In genomic region chr5:43609760-43610159, GRCm38 (mm10) we compare ENCODE assay signal across 13 mouse cellular contexts. TPM values are rescaled to one million over a fixed set of nuclear protein-coding genes. Genes with fewer than 3 reads are reported as not detected.
DNase-seq lines count a peak whose midpoint lies in the region; ATAC-seq and TF ChIP-seq lines count a peak whose summit lies in the region.
"Had no signal": no experiment of that assay in that cellular context is flagged by ENCODE, and none has a peak within 500 bp of the region (broad histone marks: within the 10 kb centered on the region; RNA-seq: fewer than 3 reads in every experiment).

No protein-coding gene starts in this region.

- no peak overlapping the region for H3K4me2 ChIP-seq in kidney, embryonic 16.5 days (replicated peaks; ENCODE audit: low read depth, low read length)
- no peak overlapping the region for H3K4me2 ChIP-seq in midbrain, embryonic 14.5 days (ENCODE audit: low read length)
- no peak overlapping the region for H3K4me2 ChIP-seq in midbrain, embryonic 11.5 days
- H3K4me2 ChIP-seq: forebrain, embryonic 12.5 days; liver, embryonic 11.5 days; lung, embryonic 15.5 days; neural tube, embryonic 12.5 days had no signal

- no peak overlapping the region for H3K9ac ChIP-seq in kidney, embryonic 16.5 days (replicated peaks; ENCODE audit: low read length)
- H3K9ac ChIP-seq in midbrain, embryonic 14.5 days (replicated peaks; ENCODE audit: low read length) = no peak overlapping the region
- H3K9ac ChIP-seq in midbrain, embryonic 11.5 days (ENCODE audit: low read length) = no peak overlapping the region
- H3K9ac ChIP-seq: forebrain, embryonic 12.5 days; lung, embryonic 15.5 days; neural tube, embryonic 12.5 days had no signal

- H3K9me3 ChIP-seq in kidney, embryonic 16.5 days (ENCODE audit: low read length) = no peaks in the 10 kb centered on the region
- H3K9me3 ChIP-seq in midbrain, embryonic 14.5 days (ENCODE audit: control insufficient read depth, low read length) = no peaks in the 10 kb centered on the region
- no peaks in the 10 kb centered on the region for H3K9me3 ChIP-seq in midbrain, embryonic 11.5 days (ENCODE audit: control insufficient read depth, low read length)
- H3K9me3 ChIP-seq: forebrain, embryonic 12.5 days; lung, embryonic 15.5 days; neural tube, embryonic 12.5 days had no signal

- H3K4me3 ChIP-seq in kidney, adult 2 months (ENCODE audit: insufficient read depth, low read depth, low read length) = no peak overlapping the region
- H3K4me3 ChIP-seq in kidney, embryonic 16.5 days (ENCODE audit: low read length) = no peak overlapping the region
- H3K4me3 ChIP-seq in midbrain, embryonic 14.5 days (replicated peaks; ENCODE audit: low read depth, low read length) = no peak overlapping the region
- H3K4me3 ChIP-seq in midbrain, embryonic 11.5 days (ENCODE audit: low read depth, low read length) = no peak overlapping the region
- H3K4me3 ChIP-seq: forebrain, embryonic 12.5 days; lung, embryonic 15.5 days; neural tube, embryonic 12.5 days had no signal

- peak; percentile 2 for DNase-seq in cerebellum, adult 9-10 months
- DNase-seq in cerebellum, adult 11-12 months = no peak
- DNase-seq in kidney, adult 2 months = peak; percentile 26
- DNase-seq in midbrain, embryonic 14.5 days = peak; percentile 31
- no peak for DNase-seq in midbrain, embryonic 11.5 days (ENCODE audit: low spot score, missing footprints)
- peak; percentile 67 for DNase-seq in brain, embryonic 14.5 days (ENCODE audit: low read depth)

- no peaks in the 10 kb centered on the region for H3K4me1 ChIP-seq in kidney, adult 2 months (ENCODE audit: control insufficient read depth, insufficient read depth, low read length)
- H3K4me1 ChIP-seq in kidney, embryonic 16.5 days (ENCODE audit: insufficient read depth, low read length) = no peaks in the 10 kb centered on the region
- no peaks in the 10 kb centered on the region for H3K4me1 ChIP-seq in midbrain, embryonic 14.5 days (ENCODE audit: control insufficient read depth, insufficient read depth, low read length)
- no peaks in the 10 kb centered on the region for H3K4me1 ChIP-seq in midbrain, embryonic 11.5 days (ENCODE audit: control insufficient read depth, insufficient read depth, low read length)
- H3K4me1 ChIP-seq: forebrain, embryonic 12.5 days; lung, embryonic 15.5 days; neural tube, embryonic 12.5 days had no signal

- TF ChIP-seq CTCF in kidney, adult 2 months (conservative IDR thresholded peaks at IDR 0.05; ENCODE audit: insufficient read depth, insufficient read length, low read depth, low read length) = no peak
- no peak for TF ChIP-seq CTCF in brain, embryonic 14.5 days (IDR thresholded peaks at IDR 0.05; ENCODE audit: borderline replicate concordance, extremely low read depth, insufficient read depth, insufficient read length)

- H3K36me3 ChIP-seq in kidney, adult 2 months (ENCODE audit: control insufficient read depth, insufficient read depth, low read length) = no peaks in the 10 kb centered on the region
- no peaks in the 10 kb centered on the region for H3K36me3 ChIP-seq in kidney, embryonic 16.5 days (ENCODE audit: insufficient read depth, low read length)
- H3K36me3 ChIP-seq in midbrain, embryonic 14.5 days (ENCODE audit: control insufficient read depth, insufficient read depth, low read length) = no peaks in the 10 kb centered on the region
- no peaks in the 10 kb centered on the region for H3K36me3 ChIP-seq in midbrain, embryonic 11.5 days (ENCODE audit: control insufficient read depth, insufficient read depth, low read length)
- H3K36me3 ChIP-seq: forebrain, embryonic 12.5 days; lung, embryonic 15.5 days; neural tube, embryonic 12.5 days had no signal

- no peak for TF ChIP-seq POLR2A in kidney, adult 2 months (IDR thresholded peaks at IDR 0.05; ENCODE audit: low read depth, low read length)
- TF ChIP-seq POLR2A in brain, embryonic 14.5 days (IDR thresholded peaks at IDR 0.05; ENCODE audit: borderline replicate concordance, extremely low read depth, insufficient read depth, insufficient read length, poor library complexity, severe bottlenecking) = no peak

- H3K27me3 ChIP-seq in kidney, adult 2 months (replicated peaks; ENCODE audit: control insufficient read depth, insufficient read depth, low read length) = no peaks in the 10 kb centered on the region
- H3K27me3 ChIP-seq in kidney, embryonic 16.5 days (ENCODE audit: insufficient read depth, low read length) = no peaks in the 10 kb centered on the region
- no peaks in the 10 kb centered on the region for H3K27me3 ChIP-seq in midbrain, embryonic 14.5 days (ENCODE audit: control insufficient read depth, insufficient read depth, low read length)
- no peaks in the 10 kb centered on the region for H3K27me3 ChIP-seq in midbrain, embryonic 11.5 days (ENCODE audit: control insufficient read depth, insufficient read depth, low read length)
- H3K27me3 ChIP-seq: forebrain, embryonic 12.5 days; lung, embryonic 15.5 days; neural tube, embryonic 12.5 days; Patski had no signal

- no peak overlapping the region for H3K27ac ChIP-seq in kidney, adult 2 months (ENCODE audit: insufficient read depth, low read depth, low read length)
- no peak overlapping the region for H3K27ac ChIP-seq in kidney, embryonic 16.5 days (ENCODE audit: low read length)
- no peak overlapping the region for H3K27ac ChIP-seq in midbrain, embryonic 14.5 days (replicated peaks; ENCODE audit: low read depth, low read length)
- H3K27ac ChIP-seq in midbrain, embryonic 11.5 days (ENCODE audit: low read depth, low read length) = no peak overlapping the region
- H3K27ac ChIP-seq: forebrain, embryonic 12.5 days; lung, embryonic 15.5 days; neural tube, embryonic 12.5 days had no signal

- WGBS in kidney, adult 2 months = 74% methylated on average over 1 of the region's 1 CpGs
- 68% methylated on average over 1 of the region's 1 CpGs for WGBS in kidney, embryonic 16.5 days
- 73% methylated on average over 1 of the region's 1 CpGs for WGBS in midbrain, embryonic 14.5 days
- 93% methylated on average over 1 of the region's 1 CpGs for WGBS in midbrain, embryonic 11.5 days

- ATAC-seq in kidney, embryonic 16.5 days (ENCODE audit: low FRiP score, low TSS enrichment) = no peak
- no peak for ATAC-seq in midbrain, embryonic 14.5 days (ENCODE audit: low FRiP score, low TSS enrichment)
- ATAC-seq in midbrain, embryonic 11.5 days (ENCODE audit: low FRiP score) = no peak
- ATAC-seq: intestine, embryonic 16.5 days; Patski had no signal

RNA-seq across cellular contexts. Expression of gene Cc2d2a, which starts 52.4 kb away (rescaled TPM):
- polyA plus RNA-seq in kidney, adult 2 months (2012; rRNA removed) = 4.6 and 4.9 TPM in 2 replicates
- polyA plus RNA-seq in kidney, embryonic 16.5 days (2015; fragmentation: Nextera tagmentation; extraction: Ambion mirVana) = 14.6 and 16.2 TPM in 2 replicates
- 5.0 and 7.7 TPM in 2 replicates for polyA plus RNA-seq in midbrain, embryonic 14.5 days (2014; fragmentation: Nextera tagmentation; extraction: Ambion mirVana)
- polyA plus RNA-seq in midbrain, embryonic 11.5 days (2014; fragmentation: Nextera tagmentation; extraction: Ambion mirVana) = 7.7 and 10.9 TPM in 2 replicates
- 8.2 and 8.5 TPM in 2 replicates for polyA plus RNA-seq in brain, embryonic 14.5 days (2012; rRNA removed)

Comparison
In these comparisons a context has a peak if more than half of its experiments do, and no peak if none do; other contexts are left out.
1. DNase-seq: peak in cerebellum, adult 9-10 months (single experiment), kidney, adult 2 months (single experiment), midbrain, embryonic 14.5 days (single experiment) and brain, embryonic 14.5 days (single experiment); none in cerebellum, adult 11-12 months (single experiment) and midbrain, embryonic 11.5 days (single experiment).